ENCODE assay signal across 34 mouse cellular contexts in genomic region chr17:35601736-35602354, GRCm38 (mm10). TPM values are rescaled to one million over a fixed set of nuclear protein-coding genes. Genes with fewer than 3 reads are reported as not detected.
DNase-seq lines count a peak whose midpoint lies in the region; ATAC-seq and TF ChIP-seq lines count a peak whose summit lies in the region.
"Had no signal": no experiment of that assay in that cellular context is flagged by ENCODE, and none has a peak within 500 bp of the region (broad histone marks: within the 10 kb centered on the region; RNA-seq: fewer than 3 reads in every experiment).

No protein-coding gene starts in this region.

- no peaks in the 10 kb centered on the region for H3K79me2 ChIP-seq in MEL (ENCODE audit: control insufficient read depth, insufficient read depth, low read length, poor library complexity)

- no peak overlapping the region for H3K27ac ChIP-seq in lung, embryonic 15.5 days
- H3K27ac ChIP-seq in MEL (ENCODE audit: control insufficient read depth, low read depth, low read length) = no peak overlapping the region
- peak overlapping the region; percentile 26; the same call in 1 of the 2 replicates for H3K27ac ChIP-seq in stomach, embryonic 15.5 days
- H3K27ac ChIP-seq: embryonic facial prominence, embryonic 12.5 days; forebrain, embryonic 15.5 days; heart, embryonic 10.5 days; midbrain, embryonic 10.5 days had no signal

- H3K9ac ChIP-seq in lung, embryonic 15.5 days = no peak overlapping the region
- H3K9ac ChIP-seq in MEL (ENCODE audit: control insufficient read depth, low read depth, low read length, poor library complexity, severe bottlenecking) = no peak overlapping the region
- no peak overlapping the region for H3K9ac ChIP-seq in stomach, embryonic 15.5 days
- H3K9ac ChIP-seq: embryonic facial prominence, embryonic 12.5 days; forebrain, embryonic 15.5 days had no signal

- TF ChIP-seq POLR2A in MEL (IDR thresholded peaks at IDR 0.05; ENCODE audit: control insufficient read depth in 1 of 2, insufficient read depth in 1 of 2, low read depth in 1 of 2, low read length in 2 of 2, poor library complexity in 1 of 2) = no peak

- DNase-seq in lung, postnatal 36 days = no peak
- peak; percentile 59 for DNase-seq in MEL (ENCODE audit: low read depth, low spot score)
- no peak for DNase-seq in thymus, postnatal 0 days (ENCODE audit: low spot score)
- DNase-seq in testis, postnatal 14 days (ENCODE audit: low spot score) = no peak
- no peak for DNase-seq in spleen, adult 12 weeks (ENCODE audit: low spot score)
- DNase-seq: adrenal gland, adult 2 months; cerebellum, adult 11 months; cerebellum, adult 9-11 months; kidney, adult 9 months; lung, postnatal 14 days; right cerebral cortex, postnatal 4 days; thymus, postnatal 25 days had no signal

- no peak overlapping the region for H3K4me3 ChIP-seq in lung, embryonic 15.5 days
- H3K4me3 ChIP-seq in MEL (ENCODE audit: control insufficient read depth in 1 of 2, insufficient read depth in 1 of 2, low read depth in 2 of 2, low read length in 2 of 2) = no peak overlapping the region; a peak in 1 of 4 replicates
- H3K4me3 ChIP-seq in stomach, embryonic 15.5 days (replicated peaks) = no peak overlapping the region
- H3K4me3 ChIP-seq: embryonic facial prominence, embryonic 12.5 days; forebrain, embryonic 15.5 days; heart, embryonic 10.5 days; midbrain, embryonic 10.5 days had no signal

- no peak for TF ChIP-seq CTCF in MEL (IDR thresholded peaks at IDR 0.05 in 2 of 3, conservative IDR thresholded peaks at IDR 0.05 in 1 of 3; ENCODE audit: control insufficient read depth in 1 of 3, insufficient read depth in 1 of 3, low read depth in 2 of 3, low read length in 3 of 3, poor library complexity in 1 of 3, severe bottlenecking in 1 of 3)

- no peak for TF ChIP-seq RAD21 in MEL (IDR thresholded peaks at IDR 0.05; ENCODE audit: low read depth, low read length)

- peak in 1 of 2 experiments; percentile 25; a peak in 2 of 4 replicates for TF ChIP-seq EP300 in MEL (IDR thresholded peaks at IDR 0.05; ENCODE audit: low read depth in 1 of 2, low read length in 2 of 2)

- H3K4me1 ChIP-seq in lung, embryonic 15.5 days = no peaks in the 10 kb centered on the region
- H3K4me1 ChIP-seq in MEL (ENCODE audit: control insufficient read depth in 1 of 2, insufficient read depth in 2 of 2, low read length in 2 of 2) = peaks cover 0 to 4% of the 10 kb centered on the region in 2 experiments; a peak in 1 of 4 replicates
- no peaks in the 10 kb centered on the region for H3K4me1 ChIP-seq in stomach, embryonic 15.5 days
- H3K4me1 ChIP-seq: embryonic facial prominence, embryonic 12.5 days; forebrain, embryonic 15.5 days; heart, embryonic 10.5 days had no signal

- no peaks in the 10 kb centered on the region for H3K9me3 ChIP-seq in lung, embryonic 15.5 days
- no peaks in the 10 kb centered on the region for H3K9me3 ChIP-seq in MEL (replicated peaks; ENCODE audit: insufficient read depth, low read length)
- H3K9me3 ChIP-seq in stomach, embryonic 15.5 days = no peaks in the 10 kb centered on the region
- H3K9me3 ChIP-seq: forebrain, embryonic 15.5 days; heart, embryonic 10.5 days had no signal

- 0 out of 2 replicates have a peak overlapping the region, but pooled peaks have one; percentile 26 for H3K4me2 ChIP-seq in lung, embryonic 15.5 days
- peak overlapping the region; percentile 23; the same call in 1 of the 2 replicates for H3K4me2 ChIP-seq in stomach, embryonic 15.5 days
- H3K4me2 ChIP-seq: embryonic facial prominence, embryonic 12.5 days; forebrain, embryonic 15.5 days had no signal

- ATAC-seq in lung, embryonic 15.5 days (ENCODE audit: borderline replicate concordance, extremely low read depth, low FRiP score, low TSS enrichment) = no peak
- 0 out of 2 replicates have a peak, but pooled peaks have one; percentile 39 for ATAC-seq in erythroid progenitor cell, adult 5-6 weeks (replicated peaks; ENCODE audit: low FRiP score, poor library complexity, severe bottlenecking)
- ATAC-seq in stomach, embryonic 15.5 days (ENCODE audit: insufficient read depth, low FRiP score, low read depth) = peak; percentile 74
- ATAC-seq: forebrain, embryonic 15.5 days; Patski had no signal

- no peaks in the 10 kb centered on the region for H3K36me3 ChIP-seq in lung, embryonic 15.5 days
- no peaks in the 10 kb centered on the region for H3K36me3 ChIP-seq in MEL (ENCODE audit: control insufficient read depth in 1 of 2, insufficient read depth in 2 of 2, low read length in 2 of 2)
- H3K36me3 ChIP-seq in stomach, embryonic 15.5 days = no peaks in the 10 kb centered on the region
- H3K36me3 ChIP-seq: embryonic facial prominence, embryonic 12.5 days; forebrain, embryonic 15.5 days; heart, embryonic 10.5 days; midbrain, embryonic 10.5 days had no signal

- 23% methylated on average over 8 of the region's 8 CpGs for WGBS in lung, embryonic 15.5 days
- 27% methylated on average over 8 of the region's 8 CpGs for WGBS in stomach, embryonic 15.5 days

- H3K27me3 ChIP-seq in lung, embryonic 15.5 days = no peaks in the 10 kb centered on the region
- H3K27me3 ChIP-seq in MEL (ENCODE audit: control insufficient read depth in 1 of 2, insufficient read depth in 2 of 2, low read length in 2 of 2) = peaks cover 2 to 3% of the 10 kb centered on the region in 2 experiments; a peak in 2 of 4 replicates
- no peaks in the 10 kb centered on the region for H3K27me3 ChIP-seq in stomach, embryonic 15.5 days (replicated peaks)
- H3K27me3 ChIP-seq: embryonic facial prominence, embryonic 12.5 days; forebrain, embryonic 15.5 days; Patski had no signal

TF ChIP-seq in MEL, 35 proteins besides CTCF, POLR2A, EP300 and RAD21:
- TF ChIP-seq TCF12 (IDR thresholded peaks at IDR 0.05; ENCODE audit: low read depth, low read length) (no peak), USF1 (IDR thresholded peaks at IDR 0.05; ENCODE audit: low read depth, low read length) (peak; percentile 71)

RNA-seq across cellular contexts. Expression of gene Sfta2, which starts 0.5 kb away (rescaled TPM):
- 111 and 121 TPM in 2 replicates for polyA plus RNA-seq in lung, embryonic 15.5 days (2015; fragmentation: Nextera tagmentation; extraction: Ambion mirVana)
- total RNA-seq in MEL (2012; rRNA removed) = not detected in 2 replicates
- not detected for polyA plus RNA-seq in MEL (2012; ENCODE audit: insufficient read depth in 1 of 2, insufficient read length in 2 of 2, low read depth in 1 of 2, low replicate concordance in 2 of 2, missing spikeins in 1 of 2)
- not detected in 2 replicates for total RNA-seq in erythroid progenitor cell, adult 5-6 weeks (2015; ENCODE audit: low replicate concordance)
- not detected in 2 replicates for total RNA-seq in erythroid progenitor cell, adult 5-6 weeks (2017; ENCODE audit: low replicate concordance)
- polyA plus RNA-seq in stomach, embryonic 15.5 days (2015; fragmentation: Nextera tagmentation; extraction: Ambion mirVana) = 10.6 TPM in 2 replicates
- not detected in 2 replicates for polyA plus RNA-seq in thymus, postnatal 0 days (2015; fragmentation: Nextera tagmentation; extraction: Ambion mirVana)
- total RNA-seq: adrenal gland, adult 2 months; adrenal gland, postnatal 4 days; common myeloid progenitor, adult 5-6 weeks; gastrocnemius, adult 8-10 months; layer of hippocampus, adult 18-20 months; layer of hippocampus, postnatal 14 days; liver, adult 2 months; midbrain, postnatal 0 days had no signal
- polyA plus RNA-seq: adrenal gland, adult 2 months; embryonic facial prominence, embryonic 12.5 days; forebrain, embryonic 15.5 days; heart, embryonic 10.5 days; heart, postnatal 0 days; hindbrain, embryonic 11.5 days; limb, embryonic 11.5 days; liver, adult 2 months; liver, embryonic 16.5 days; midbrain, embryonic 10.5 days; midbrain, postnatal 0 days; neural tube, embryonic 14.5 days; Patski; testis, adult 2 months had no signal

RNA-seq across cellular contexts. Expression of gene Gm9573, which starts 24.6 kb away (rescaled TPM):
- polyA plus RNA-seq in lung, embryonic 15.5 days (2015; fragmentation: Nextera tagmentation; extraction: Ambion mirVana) = not detected in 2 replicates
- not detected in 2 replicates for total RNA-seq in MEL (2012; rRNA removed)
- not detected for polyA plus RNA-seq in MEL (2012; ENCODE audit: insufficient read depth in 1 of 2, insufficient read length in 2 of 2, low read depth in 1 of 2, low replicate concordance in 2 of 2, missing spikeins in 1 of 2)
- total RNA-seq in erythroid progenitor cell, adult 5-6 weeks (2015; ENCODE audit: low replicate concordance) = not detected in 2 replicates
- not detected in 2 replicates for total RNA-seq in erythroid progenitor cell, adult 5-6 weeks (2017; ENCODE audit: low replicate concordance)
- polyA plus RNA-seq in stomach, embryonic 15.5 days (2015; fragmentation: Nextera tagmentation; extraction: Ambion mirVana) = 0.62 and 0.89 TPM in 2 replicates
- 0.18 and 0.23 TPM in 2 replicates for polyA plus RNA-seq in thymus, postnatal 0 days (2015; fragmentation: Nextera tagmentation; extraction: Ambion mirVana)
- total RNA-seq: adrenal gland, adult 2 months; adrenal gland, postnatal 4 days; common myeloid progenitor, adult 5-6 weeks; gastrocnemius, adult 8-10 months; layer of hippocampus, adult 18-20 months; layer of hippocampus, postnatal 14 days; liver, adult 2 months; midbrain, postnatal 0 days had no signal
- polyA plus RNA-seq: adrenal gland, adult 2 months; embryonic facial prominence, embryonic 12.5 days; forebrain, embryonic 15.5 days; heart, embryonic 10.5 days; heart, postnatal 0 days; hindbrain, embryonic 11.5 days; limb, embryonic 11.5 days; liver, adult 2 months; liver, embryonic 16.5 days; midbrain, embryonic 10.5 days; midbrain, postnatal 0 days; neural tube, embryonic 14.5 days; Patski; testis, adult 2 months had no signal

RNA-seq across cellular contexts. Expression of gene 2300002M23Rik, which starts 34.6 kb away (rescaled TPM):
- 0.30 TPM in 1 of 2 replicates, not detected in the other for polyA plus RNA-seq in lung, embryonic 15.5 days (2015; fragmentation: Nextera tagmentation; extraction: Ambion mirVana)
- not detected in 2 replicates for total RNA-seq in MEL (2012; rRNA removed)
- polyA plus RNA-seq in MEL (2012; ENCODE audit: insufficient read depth in 1 of 2, insufficient read length in 2 of 2, low read depth in 1 of 2, low replicate concordance in 2 of 2, missing spikeins in 1 of 2) = not detected
- not detected in 2 replicates for total RNA-seq in erythroid progenitor cell, adult 5-6 weeks (2015; ENCODE audit: low replicate concordance)
- total RNA-seq in erythroid progenitor cell, adult 5-6 weeks (2017; ENCODE audit: low replicate concordance) = not detected in 2 replicates
- 10.2 and 36.1 TPM in 2 replicates for polyA plus RNA-seq in stomach, embryonic 15.5 days (2015; fragmentation: Nextera tagmentation; extraction: Ambion mirVana)
- polyA plus RNA-seq in thymus, postnatal 0 days (2015; fragmentation: Nextera tagmentation; extraction: Ambion mirVana) = 1.3 and 6.3 TPM in 2 replicates
- total RNA-seq: adrenal gland, adult 2 months; adrenal gland, postnatal 4 days; common myeloid progenitor, adult 5-6 weeks; gastrocnemius, adult 8-10 months; layer of hippocampus, adult 18-20 months; layer of hippocampus, postnatal 14 days; liver, adult 2 months; midbrain, postnatal 0 days had no signal
- polyA plus RNA-seq: adrenal gland, adult 2 months; embryonic facial prominence, embryonic 12.5 days; forebrain, embryonic 15.5 days; heart, embryonic 10.5 days; heart, postnatal 0 days; hindbrain, embryonic 11.5 days; limb, embryonic 11.5 days; liver, adult 2 months; liver, embryonic 16.5 days; midbrain, embryonic 10.5 days; midbrain, postnatal 0 days; neural tube, embryonic 14.5 days; Patski; testis, adult 2 months had no signal

RNA-seq across cellular contexts. Expression of gene Mucl3, which starts 41.6 kb away (rescaled TPM):
- polyA plus RNA-seq in lung, embryonic 15.5 days (2015; fragmentation: Nextera tagmentation; extraction: Ambion mirVana) = 1.2 and 1.3 TPM in 2 replicates
- total RNA-seq in MEL (2012; rRNA removed) = 0.04 and 0.13 TPM in 2 replicates
- under 1 TPM in 1 of 2 experiments, not detected in 1; 0.11 TPM for polyA plus RNA-seq in MEL (2012; ENCODE audit: insufficient read depth in 1 of 2, insufficient read length in 2 of 2, low read depth in 1 of 2, low replicate concordance in 2 of 2, missing spikeins in 1 of 2)
- not detected in 2 replicates for total RNA-seq in erythroid progenitor cell, adult 5-6 weeks (2015; ENCODE audit: low replicate concordance)
- not detected in 2 replicates for total RNA-seq in erythroid progenitor cell, adult 5-6 weeks (2017; ENCODE audit: low replicate concordance)
- polyA plus RNA-seq in stomach, embryonic 15.5 days (2015; fragmentation: Nextera tagmentation; extraction: Ambion mirVana) = 19.5 and 29.5 TPM in 2 replicates
- 0.10 and 0.17 TPM in 2 replicates for polyA plus RNA-seq in thymus, postnatal 0 days (2015; fragmentation: Nextera tagmentation; extraction: Ambion mirVana)
- total RNA-seq: adrenal gland, adult 2 months; common myeloid progenitor, adult 5-6 weeks; gastrocnemius, adult 8-10 months; layer of hippocampus, adult 18-20 months; layer of hippocampus, postnatal 14 days; liver, adult 2 months had no signal
- polyA plus RNA-seq: adrenal gland, adult 2 months; forebrain, embryonic 15.5 days; gonadal fat pad, adult 2 months; heart, postnatal 0 days; limb, embryonic 11.5 days; liver, adult 2 months; liver, embryonic 16.5 days; midbrain, postnatal 0 days; neural tube, embryonic 14.5 days; Patski had no signal

RNA-seq across cellular contexts. Expression of gene Cdsn, which starts 49.9 kb away (rescaled TPM):
- polyA plus RNA-seq in lung, embryonic 15.5 days (2015; fragmentation: Nextera tagmentation; extraction: Ambion mirVana) = 0.08 TPM in 1 of 2 replicates, not detected in the other
- 0.08 and 0.23 TPM in 2 replicates for total RNA-seq in MEL (2012; rRNA removed)
- polyA plus RNA-seq in MEL (2012; ENCODE audit: insufficient read depth in 1 of 2, insufficient read length in 2 of 2, low read depth in 1 of 2, low replicate concordance in 2 of 2, missing spikeins in 1 of 2) = under 1 TPM in 1 of 2 experiments, not detected in 1; 0.79 TPM
- total RNA-seq in erythroid progenitor cell, adult 5-6 weeks (2015; ENCODE audit: low replicate concordance) = not detected in 2 replicates
- total RNA-seq in erythroid progenitor cell, adult 5-6 weeks (2017; ENCODE audit: low replicate concordance) = not detected in 2 replicates
- 0.31 and 2.1 TPM in 2 replicates for polyA plus RNA-seq in stomach, embryonic 15.5 days (2015; fragmentation: Nextera tagmentation; extraction: Ambion mirVana)
- polyA plus RNA-seq in thymus, postnatal 0 days (2015; fragmentation: Nextera tagmentation; extraction: Ambion mirVana) = 0.22 and 0.28 TPM in 2 replicates
- total RNA-seq: common myeloid progenitor, adult 5-6 weeks; liver, adult 2 months had no signal
- polyA plus RNA-seq: limb, embryonic 11.5 days; liver, adult 2 months had no signal

Comparison
In these comparisons a context has a peak if more than half of its experiments do, and no peak if none do; other contexts are left out.
1. RNA of gene Sfta2, which starts 0.5 kb away (polyA plus RNA-seq): 111 to 121 TPM in lung, embryonic 15.5 days and 10.6 TPM in stomach, embryonic 15.5 days; not detected in MEL and not detected in thymus, postnatal 0 days; every median in the first group is over 10 times any median in the second.